Mouse (Mus musculus): ENCODE results near the gene Zbtb7b. TPM values are rescaled to one million over a fixed set of nuclear protein-coding genes. Genes with fewer than 3 reads are reported as not detected.
A peak's percentile ranks its signal among the peaks of the same experiment; 100 is the strongest.

The Zbtb7b gene
- polyA plus RNA-seq, 1 experiment from 2014 or later, result 7.0 TPM

GRCm38 (mm10) chr3:89395419-89395805, 836 bp upstream of the Zbtb7b start:
- Histone ChIP-seq H3K9me3 (no peaks in the 10 kb centered on the region), H3K4me2 (peak overlapping the region; percentile 98), H3K9ac (no peak overlapping the region), H3K4me1 (peaks cover 61% of the 10 kb centered on the region), H3K36me3 (no peaks in the 10 kb centered on the region), H3K27me3 (0 out of 2 replicates have a peak, but pooled peaks cover 3% of the 10 kb centered on the region), H3K4me3 (peak overlapping the region; percentile 57), H3K27ac (peak overlapping the region; percentile 92)
- 5% methylated on average over 10 of the region's 10 CpGs for WGBS
- no peak for ATAC-seq (ENCODE audit: insufficient number of reproducible peaks, low FRiP score, low TSS enrichment, low read depth)

GRCm38 (mm10) chr3:89394894-89395256, 299 bp upstream of the Zbtb7b start:
- H3K9me3 ChIP-seq, result no peaks in the 10 kb centered on the region
- H3K4me2 ChIP-seq, result peak overlapping the region; percentile 98
- ATAC-seq (ENCODE audit: insufficient number of reproducible peaks, low FRiP score, low TSS enrichment, low read depth), result peak; percentile 9; the same call in 1 of the 2 replicates
- WGBS, result 2% methylated on average over 11 of the region's 12 CpGs
- peaks cover 66% of the 10 kb centered on the region for H3K4me1 ChIP-seq
- H3K36me3 ChIP-seq, result no peaks in the 10 kb centered on the region
- 0 out of 2 replicates have a peak, but pooled peaks cover 3% of the 10 kb centered on the region for H3K27me3 ChIP-seq
- H3K9ac ChIP-seq, result no peak overlapping the region
- peak overlapping the region; percentile 57 for H3K4me3 ChIP-seq
- peak overlapping the region; percentile 92 for H3K27ac ChIP-seq

- peak overlapping the region; percentile 92 for H3K27ac ChIP-seq
- no peaks in the 10 kb centered on the region for H3K36me3 ChIP-seq
- peak overlapping the region; percentile 41 for H3K9ac ChIP-seq
- H3K4me2 ChIP-seq, result peak overlapping the region; percentile 98
- peak overlapping the region; percentile 57 for H3K4me3 ChIP-seq
- H3K4me1 ChIP-seq, result peaks cover 67% of the 10 kb centered on the region
- no peaks in the 10 kb centered on the region for H3K9me3 ChIP-seq
- H3K27me3 ChIP-seq, result 0 out of 2 replicates have a peak, but pooled peaks cover 3% of the 10 kb centered on the region
- 0% methylated on average over 15 of the region's 15 CpGs for WGBS
- ATAC-seq (ENCODE audit: insufficient number of reproducible peaks, low FRiP score, low TSS enrichment, low read depth), result peak; percentile 94
Observed at GRCm38 (mm10) chr3:89393605-89394004, 971 bp downstream of the Zbtb7b start.

- ATAC-seq (ENCODE audit: insufficient number of reproducible peaks, low FRiP score, low TSS enrichment, low read depth), result no peak
- 0 out of 2 replicates have a peak, but pooled peaks cover 3% of the 10 kb centered on the region for H3K27me3 ChIP-seq
- peak overlapping the region; percentile 57 for H3K4me3 ChIP-seq
- peak overlapping the region; percentile 55 for H3K9ac ChIP-seq
- WGBS, result under 1% methylated on average over 17 of the region's 24 CpGs
- H3K9me3 ChIP-seq, result no peaks in the 10 kb centered on the region
- peaks cover 74% of the 10 kb centered on the region for H3K4me1 ChIP-seq
- peak overlapping the region; percentile 79 for H3K27ac ChIP-seq
- H3K36me3 ChIP-seq, result no peaks in the 10 kb centered on the region
- H3K4me2 ChIP-seq, result peak overlapping the region; percentile 98
Observed at GRCm38 (mm10) chr3:89392871-89393311, 1.7 kb downstream of the Zbtb7b start.

GRCm38 (mm10) chr3:89391663-89392511, 2.7 kb downstream of the Zbtb7b start:
- Histone ChIP-seq H3K9ac (peak overlapping the region; percentile 55), H3K9me3 (no peaks in the 10 kb centered on the region), H3K36me3 (no peaks in the 10 kb centered on the region), H3K27me3 (0 out of 2 replicates have a peak, but pooled peaks cover 3% of the 10 kb centered on the region), H3K4me1 (peaks cover 81% of the 10 kb centered on the region), H3K4me2 (peak overlapping the region; percentile 98), H3K4me3 (peak overlapping the region; percentile 57), H3K27ac (peak overlapping the region; percentile 79; the same call in 1 of the 2 replicates)
- WGBS, result 1% methylated on average over 56 of the region's 56 CpGs
- ATAC-seq (ENCODE audit: insufficient number of reproducible peaks, low FRiP score, low TSS enrichment, low read depth), result no peak

- Histone ChIP-seq H3K4me1 (peaks cover 78% of the 10 kb centered on the region), H3K36me3 (no peaks in the 10 kb centered on the region), H3K27ac (peak overlapping the region; percentile 3; the same call in 1 of the 2 replicates), H3K27me3 (0 out of 2 replicates have a peak, but pooled peaks cover 3% of the 10 kb centered on the region), H3K4me2 (peak overlapping the region; percentile 98), H3K9ac (peak overlapping the region; percentile 55; the same call in 1 of the 2 replicates), H3K4me3 (peak overlapping the region; percentile 57), H3K9me3 (no peaks in the 10 kb centered on the region)
- ATAC-seq (ENCODE audit: insufficient number of reproducible peaks, low FRiP score, low TSS enrichment, low read depth), result no peak
- 14% methylated on average over 19 of the region's 19 CpGs for WGBS
Observed at GRCm38 (mm10) chr3:89390699-89391662, 3.6 kb downstream of the Zbtb7b start.

GRCm38 (mm10) chr3:89390111-89390515, 4.5 kb downstream of the Zbtb7b start:
- Histone ChIP-seq H3K4me1 (peaks cover 77% of the 10 kb centered on the region), H3K4me3 (peak overlapping the region; percentile 57; the same call in 1 of the 2 replicates), H3K27me3 (0 out of 2 replicates have a peak, but pooled peaks cover 3% of the 10 kb centered on the region), H3K27ac (0 out of 2 replicates have a peak overlapping the region, but pooled peaks have one; percentile 3), H3K9ac (no peak overlapping the region), H3K36me3 (no peaks in the 10 kb centered on the region), H3K9me3 (no peaks in the 10 kb centered on the region), H3K4me2 (peak overlapping the region; percentile 98; the same call in 1 of the 2 replicates)
- WGBS, result 41% methylated on average over 5 of the region's 5 CpGs
- ATAC-seq (ENCODE audit: insufficient number of reproducible peaks, low FRiP score, low TSS enrichment, low read depth), result no peak

GRCm38 (mm10) chr3:89388901-89389740, 5.5 kb downstream of the Zbtb7b start:
- Histone ChIP-seq H3K9me3 (no peaks in the 10 kb centered on the region), H3K27me3 (0 out of 2 replicates have a peak, but pooled peaks cover 3% of the 10 kb centered on the region), H3K4me1 (peaks cover 77% of the 10 kb centered on the region), H3K36me3 (no peaks in the 10 kb centered on the region), H3K27ac (peak overlapping the region; percentile 73; the same call in 1 of the 2 replicates), H3K9ac (no peak overlapping the region), H3K4me3 (no peak overlapping the region), H3K4me2 (no peak overlapping the region)
- 44% methylated on average over 6 of the region's 6 CpGs for WGBS
- ATAC-seq (ENCODE audit: insufficient number of reproducible peaks, low FRiP score, low TSS enrichment, low read depth), result no peak

GRCm38 (mm10) chr3:89388134-89388881, 6.3 kb downstream of the Zbtb7b start:
- H3K9ac ChIP-seq, result no peak overlapping the region
- peaks cover 73% of the 10 kb centered on the region for H3K4me1 ChIP-seq
- no peaks in the 10 kb centered on the region for H3K9me3 ChIP-seq
- H3K36me3 ChIP-seq, result no peaks in the 10 kb centered on the region
- WGBS, result 60% methylated on average over 11 of the region's 11 CpGs
- 0 out of 2 replicates have a peak, but pooled peaks cover 3% of the 10 kb centered on the region for H3K27me3 ChIP-seq
- ATAC-seq (ENCODE audit: insufficient number of reproducible peaks, low FRiP score, low TSS enrichment, low read depth), result no peak
- peak overlapping the region; percentile 73 for H3K27ac ChIP-seq
- H3K4me2 ChIP-seq, result no peak overlapping the region
- H3K4me3 ChIP-seq, result no peak overlapping the region

GRCm38 (mm10) chr3:89387632-89388031, 6.9 kb downstream of the Zbtb7b start:
- 74% methylated on average over 11 of the region's 11 CpGs for WGBS
- Histone ChIP-seq H3K4me2 (0 out of 2 replicates have a peak overlapping the region, but pooled peaks have one; percentile 31), H3K27me3 (0 out of 2 replicates have a peak, but pooled peaks cover 3% of the 10 kb centered on the region), H3K36me3 (no peaks in the 10 kb centered on the region), H3K4me3 (peak overlapping the region; percentile 7; the same call in 1 of the 2 replicates), H3K4me1 (peaks cover 69% of the 10 kb centered on the region), H3K27ac (no peak overlapping the region; the same call in 1 of the 2 replicates), H3K9me3 (no peaks in the 10 kb centered on the region), H3K9ac (no peak overlapping the region)
- no peak for ATAC-seq (ENCODE audit: insufficient number of reproducible peaks, low FRiP score, low TSS enrichment, low read depth)

All from limb, embryonic 15.5 days (tissue).